Mouse (Mus musculus): ENCODE measurements around the gene Radil.

- TF ChIP-seq CTCF (IDR thresholded peaks at IDR 0.05; ENCODE audit: insufficient read depth, low read depth, low read length) (no peak), POLR2A (IDR thresholded peaks at IDR 0.05; ENCODE audit: insufficient read depth, low read depth, low read length) (no peak)
Measured at GRCm38 (mm10) chr5:142578192-142578591, 27.3 kb upstream of the Radil start.

Measured in olfactory bulb, adult 2 months (tissue).